Mouse (Mus musculus): ENCODE results near the gene Ctnna2. TPM values are rescaled to one million over a fixed set of nuclear protein-coding genes. Genes with fewer than 3 reads are reported as not detected.

Gene Ctnna2
- polyA plus RNA-seq, 1 experiment: 0.02 TPM

GRCm38 (mm10) chr6:76984773-76985172 lies 994.7 kb downstream of the Ctnna2 start:
- H3K4me3 ChIP-seq (replicated peaks; ENCODE audit: extremely low read depth, low read depth, low read length): no peak overlapping the region
- no peak for DNase-seq
- 59% methylated on average over 4 of the region's 4 CpGs for WGBS
- TF ChIP-seq POLR2A (IDR thresholded peaks at IDR 0.05; ENCODE audit: borderline replicate concordance, extremely low read depth, low read depth, low read length) (no peak), CTCF (IDR thresholded peaks at IDR 0.05; ENCODE audit: insufficient read depth, low read length) (no peak)
- H3K4me1 ChIP-seq (ENCODE audit: control insufficient read depth, insufficient read depth, low read length): no peaks in the 10 kb centered on the region

GRCm38 (mm10) chr6:76981651-76982050 lies 997.8 kb downstream of the Ctnna2 start:
- no peaks in the 10 kb centered on the region for H3K4me1 ChIP-seq (ENCODE audit: control insufficient read depth, insufficient read depth, low read length)
- no peak for DNase-seq
- WGBS: 67% methylated on average over 1 of the region's 1 CpGs
- TF ChIP-seq CTCF (IDR thresholded peaks at IDR 0.05; ENCODE audit: insufficient read depth, low read length): no peak
- no peak for TF ChIP-seq POLR2A (IDR thresholded peaks at IDR 0.05; ENCODE audit: borderline replicate concordance, extremely low read depth, low read depth, low read length)
- H3K4me3 ChIP-seq (replicated peaks; ENCODE audit: extremely low read depth, low read depth, low read length): no peak overlapping the region

- H3K4me3 ChIP-seq (replicated peaks; ENCODE audit: extremely low read depth, low read depth, low read length): no peak overlapping the region
- 61% methylated on average over 5 of the region's 5 CpGs for WGBS
- H3K4me1 ChIP-seq (ENCODE audit: control insufficient read depth, insufficient read depth, low read length): no peaks in the 10 kb centered on the region
- DNase-seq: no peak
- TF ChIP-seq CTCF (IDR thresholded peaks at IDR 0.05; ENCODE audit: insufficient read depth, low read length) (no peak), POLR2A (IDR thresholded peaks at IDR 0.05; ENCODE audit: borderline replicate concordance, extremely low read depth, low read depth, low read length) (no peak)
These were observed 1000.1 kb downstream of the Ctnna2 start for GRCm38 (mm10) chr6:76979247-76979850.

GRCm38 (mm10) chr6:76977817-76978216 lies 1001.7 kb downstream of the Ctnna2 start:
- no peak for DNase-seq
- H3K4me1 ChIP-seq (ENCODE audit: control insufficient read depth, insufficient read depth, low read length): no peaks in the 10 kb centered on the region
- 13% methylated on average over 3 of the region's 3 CpGs for WGBS
- no peak overlapping the region for H3K4me3 ChIP-seq (replicated peaks; ENCODE audit: extremely low read depth, low read depth, low read length)
- TF ChIP-seq CTCF (IDR thresholded peaks at IDR 0.05; ENCODE audit: insufficient read depth, low read length): no peak
- TF ChIP-seq POLR2A (IDR thresholded peaks at IDR 0.05; ENCODE audit: borderline replicate concordance, extremely low read depth, low read depth, low read length): no peak

GRCm38 (mm10) chr6:76974297-76974696 lies 1005.2 kb downstream of the Ctnna2 start:
- H3K4me1 ChIP-seq (ENCODE audit: control insufficient read depth, insufficient read depth, low read length): no peaks in the 10 kb centered on the region
- 55% methylated on average over 1 of the region's 1 CpGs for WGBS
- H3K4me3 ChIP-seq (replicated peaks; ENCODE audit: extremely low read depth, low read depth, low read length): no peak overlapping the region
- no peak for TF ChIP-seq CTCF (IDR thresholded peaks at IDR 0.05; ENCODE audit: insufficient read depth, low read length)
- TF ChIP-seq POLR2A (IDR thresholded peaks at IDR 0.05; ENCODE audit: borderline replicate concordance, extremely low read depth, low read depth, low read length): no peak
- DNase-seq: no peak

GRCm38 (mm10) chr6:76964998-76965432 lies 1014.5 kb downstream of the Ctnna2 start:
- TF ChIP-seq POLR2A (IDR thresholded peaks at IDR 0.05; ENCODE audit: borderline replicate concordance, extremely low read depth, low read depth, low read length) (no peak), CTCF (IDR thresholded peaks at IDR 0.05; ENCODE audit: insufficient read depth, low read length) (no peak)
- no peaks in the 10 kb centered on the region for H3K4me1 ChIP-seq (ENCODE audit: control insufficient read depth, insufficient read depth, low read length)
- 79% methylated on average over 5 of the region's 5 CpGs for WGBS
- DNase-seq: no peak
- H3K4me3 ChIP-seq (replicated peaks; ENCODE audit: extremely low read depth, low read depth, low read length): no peak overlapping the region

- no peak for DNase-seq
- WGBS: 65% methylated on average over 4 of the region's 4 CpGs
- H3K4me3 ChIP-seq (replicated peaks; ENCODE audit: extremely low read depth, low read depth, low read length): no peak overlapping the region
- TF ChIP-seq CTCF (IDR thresholded peaks at IDR 0.05; ENCODE audit: insufficient read depth, low read length) (no peak), POLR2A (IDR thresholded peaks at IDR 0.05; ENCODE audit: borderline replicate concordance, extremely low read depth, low read depth, low read length) (no peak)
- H3K4me1 ChIP-seq (ENCODE audit: control insufficient read depth, insufficient read depth, low read length): no peaks in the 10 kb centered on the region
These were observed 1071.4 kb downstream of the Ctnna2 start for GRCm38 (mm10) chr6:76908086-76908485.

- TF ChIP-seq CTCF (IDR thresholded peaks at IDR 0.05; ENCODE audit: insufficient read depth, low read length) (no peak), POLR2A (IDR thresholded peaks at IDR 0.05; ENCODE audit: borderline replicate concordance, extremely low read depth, low read depth, low read length) (no peak)
- no peak for DNase-seq
- 79% methylated on average over 1 of the region's 1 CpGs for WGBS
- no peak overlapping the region for H3K4me3 ChIP-seq (replicated peaks; ENCODE audit: extremely low read depth, low read depth, low read length)
- H3K4me1 ChIP-seq (ENCODE audit: control insufficient read depth, insufficient read depth, low read length): no peaks in the 10 kb centered on the region
These were observed 1082.3 kb downstream of the Ctnna2 start for GRCm38 (mm10) chr6:76897156-76897555.

Measured in lung, adult 2 months (tissue).